Mouse (Mus musculus) thymus, postnatal 10 days (tissue): ENCODE measurements around the gene Rbm18.

ENCODE experiments used
- DNase-seq, 2 experiments: peaks; one replicate each; pipeline ENCODE4 v3.0.0; 2021; ENCODE audit warnings: low spot score in 2 of 2

Rbm18 gene

DNA sequence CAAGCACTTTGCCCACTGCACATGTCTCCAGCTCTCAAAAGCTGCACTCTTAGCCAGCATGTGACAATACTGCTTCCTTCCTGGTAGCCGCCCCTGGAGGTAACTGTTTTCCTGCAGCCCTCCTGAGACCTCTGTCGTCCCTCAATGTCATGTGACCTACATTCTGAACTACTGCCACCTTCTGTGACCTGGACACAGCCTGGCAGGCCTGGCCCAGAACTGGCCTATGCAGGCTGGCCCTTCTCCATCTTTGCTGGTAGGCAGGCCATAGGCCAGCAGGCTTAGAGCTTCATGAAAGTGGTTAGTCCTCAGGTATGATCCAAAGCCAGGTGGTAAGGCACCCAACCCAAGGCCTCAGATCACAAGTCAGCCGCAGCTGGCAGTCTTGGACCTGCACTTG is 62.8 kb downstream of the Rbm18 start:
- DNase-seq: no peak

DNA sequence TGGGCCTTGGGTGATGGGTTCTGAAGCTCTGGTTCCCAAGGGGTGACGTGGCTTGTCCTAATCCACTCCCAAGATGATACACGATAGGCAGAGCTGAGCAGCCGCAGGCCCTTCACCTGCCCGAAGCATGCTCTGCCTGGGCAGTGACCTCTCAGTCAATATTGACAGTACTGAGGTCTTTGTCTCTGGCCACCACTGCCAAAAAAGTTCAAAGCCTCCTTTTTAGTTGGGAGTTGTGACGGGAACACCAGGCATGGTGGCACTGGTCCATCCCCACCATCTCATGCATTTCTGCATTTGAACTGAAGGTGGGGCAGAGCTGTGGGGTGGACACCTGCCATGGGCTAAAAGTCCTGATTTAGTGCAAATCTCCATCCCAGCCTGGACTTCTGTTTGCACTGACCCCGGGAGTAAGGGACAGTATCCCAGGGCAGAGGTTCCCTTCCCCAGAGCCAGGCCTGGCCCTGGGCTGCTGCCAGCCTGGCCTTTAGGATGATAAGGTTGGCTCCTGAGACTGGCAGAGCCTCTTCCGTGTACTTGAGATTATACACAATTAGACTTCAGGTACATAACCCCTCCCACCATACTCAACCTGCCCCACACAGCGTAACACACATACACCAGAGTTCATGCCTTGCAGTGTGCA is 64.8 kb downstream of the Rbm18 start:
- no peak for DNase-seq

DNA sequence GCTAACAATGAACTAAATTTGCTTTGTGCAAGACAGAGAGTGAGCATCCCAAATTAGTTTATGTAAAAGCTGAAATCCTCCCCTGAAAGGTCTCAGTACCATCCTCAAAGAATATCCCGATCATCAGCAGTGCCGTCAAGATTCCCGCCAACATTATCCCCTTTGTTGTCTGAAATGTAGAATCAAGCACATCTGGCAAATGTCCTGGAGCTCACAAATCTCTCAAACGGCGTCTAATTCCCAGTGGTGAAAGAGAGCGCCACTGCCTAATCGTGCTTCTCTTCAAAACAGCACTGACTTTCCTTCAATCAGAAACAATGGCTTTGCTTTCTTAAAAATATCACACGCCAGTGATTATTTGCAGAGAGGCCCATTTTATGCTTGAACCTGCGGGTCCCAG is 69.4 kb downstream of the Rbm18 start:
- no peak for DNase-seq
